Mouse (Mus musculus) hindbrain, embryonic 10.5 days (tissue): ENCODE results near the gene Kcnj13. TPM values are rescaled to one million over a fixed set of nuclear protein-coding genes. Genes with fewer than 3 reads are reported as not detected.

ENCODE experiments used
- DNase-seq: peaks from one replicate; pipeline ENCODE4 v3.0.0-alpha.2; 2017; ENCODE audit warnings: low spot score
- H3K27ac ChIP-seq: fragments of 300-500 bp; sonication (generic); 2 replicates; pipeline ENCODE4 v1.5.1; 2016; ENCODE audit warnings: mild to moderate bottlenecking, moderate library complexity
- H3K27me3 ChIP-seq: fragments of 300-500 bp; sonication (generic); 2 replicates; pipeline ENCODE4 v1.6.1; 2016; ENCODE audit warnings: mild to moderate bottlenecking; ENCODE audit not compliant: poor library complexity, insufficient read depth, severe bottlenecking
- H3K36me3 ChIP-seq: fragments of 300-500 bp; sonication (generic); 2 replicates; pipeline ENCODE4 v1.6.1; 2016; ENCODE audit warnings: mild to moderate bottlenecking, moderate library complexity
- H3K4me1 ChIP-seq: fragments of 300-500 bp; sonication (generic); replicated peaks from 2 replicates; pipeline ENCODE4 v1.6.1; 2016; ENCODE audit warnings: mild to moderate bottlenecking
- H3K4me3 ChIP-seq: fragments of 300-500 bp; sonication (generic); 2 replicates; pipeline ENCODE4 v1.5.1; 2016; ENCODE audit warnings: mild to moderate bottlenecking, moderate library complexity
- H3K9me3 ChIP-seq: fragments of 300-500 bp; sonication (generic); 2 replicates; pipeline ENCODE4 v1.6.1; 2016; ENCODE audit warnings: mild to moderate bottlenecking, moderate library complexity
- WGBS: fragments of 180-500 bp; shearing (Covaris S2); methylation state at CpG from one replicate; pipeline ENCODE4 v1.1.7; 2016; 5-methylcytosine and 5-hydroxymethylcytosine counted together
- polyA plus RNA-seq: library from polyadenylated mRNA; unstranded; fragments of >200 nt; fragmentation: Nextera tagmentation; extraction: Ambion mirVana; gene quantifications from 2 replicates; pipeline ENCODE4 v1.2.1, GENCODE M21; 2016

The Kcnj13 gene
- polyA plus RNA-seq = 1.1 and 5.0 TPM in 2 replicates

DNA sequence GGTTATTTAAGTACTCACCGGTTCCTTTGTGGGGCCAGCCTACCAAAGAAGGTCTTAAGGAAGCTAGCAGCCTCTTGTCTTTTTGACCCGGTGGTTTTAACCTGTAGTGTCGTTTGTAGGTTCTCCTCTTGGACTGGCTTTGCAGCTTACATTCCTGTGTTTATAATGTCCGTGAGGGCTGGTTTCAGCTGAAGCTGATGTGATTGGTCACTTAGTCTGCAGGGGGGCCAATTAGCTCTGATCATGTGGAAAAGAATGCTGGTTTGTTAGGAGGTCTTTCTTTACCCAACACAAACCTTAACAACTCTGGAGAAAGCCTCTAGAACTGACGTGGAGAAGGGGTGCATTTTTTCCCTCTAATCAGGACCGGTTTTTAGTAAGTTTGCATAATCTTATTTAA, at the start of gene Kcnj13:
TSS of gene Kcnj13 (minus strand) at position 136 of the 400 bp plus-strand sequence.
- Histone ChIP-seq H3K9me3 (no peaks in the 10 kb centered on the region), H3K4me1 (no peaks in the 10 kb centered on the region), H3K36me3 (peaks cover 30% of the 10 kb centered on the region), H3K4me3 (no peak within 1 kb of the TSS), H3K27me3 (no peaks in the 10 kb centered on the region), H3K27ac (no peak within 1 kb of the TSS)
- no peak for DNase-seq
- 54% methylated on average over 6 of the region's 6 CpGs for WGBS

- Histone ChIP-seq H3K4me3 (no peak overlapping the region), H3K4me1 (no peaks in the 10 kb centered on the region), H3K9me3 (no peaks in the 10 kb centered on the region), H3K27me3 (no peaks in the 10 kb centered on the region), H3K36me3 (peaks cover 93% of the 10 kb centered on the region), H3K27ac (no peak overlapping the region)
- 89% methylated on average over 6 of the region's 6 CpGs for WGBS
- no peak for DNase-seq
Observed at GRCm38 (mm10) chr1:87436583-87436982, 42.1 kb upstream of the Kcnj13 start.

DNA sequence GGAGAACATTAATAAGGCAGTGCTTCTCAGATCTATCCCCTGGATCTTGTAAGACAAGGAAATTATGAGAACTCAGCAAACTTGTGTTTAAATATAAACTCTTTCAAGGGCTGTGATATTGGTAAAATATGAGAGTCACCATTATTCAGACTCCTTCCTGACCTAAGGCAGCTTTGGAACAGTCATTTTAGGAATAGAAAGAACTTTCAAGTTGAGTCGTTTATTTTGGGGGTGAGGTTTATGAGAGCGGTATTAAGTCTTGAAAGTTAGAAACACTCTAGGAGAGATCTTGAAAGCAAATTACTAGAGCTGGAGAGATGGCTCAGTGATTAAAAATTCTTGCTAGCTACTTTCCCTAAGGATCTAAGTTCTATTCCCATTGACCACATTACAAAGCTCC, 40.6 kb upstream of the Kcnj13 start:
- Histone ChIP-seq H3K4me1 (no peaks in the 10 kb centered on the region), H3K9me3 (no peaks in the 10 kb centered on the region), H3K4me3 (no peak overlapping the region), H3K27ac (no peak overlapping the region), H3K36me3 (peaks cover 93% of the 10 kb centered on the region), H3K27me3 (no peaks in the 10 kb centered on the region)
- WGBS = 94% methylated on average over 2 of the region's 2 CpGs
- DNase-seq = no peak

DNA sequence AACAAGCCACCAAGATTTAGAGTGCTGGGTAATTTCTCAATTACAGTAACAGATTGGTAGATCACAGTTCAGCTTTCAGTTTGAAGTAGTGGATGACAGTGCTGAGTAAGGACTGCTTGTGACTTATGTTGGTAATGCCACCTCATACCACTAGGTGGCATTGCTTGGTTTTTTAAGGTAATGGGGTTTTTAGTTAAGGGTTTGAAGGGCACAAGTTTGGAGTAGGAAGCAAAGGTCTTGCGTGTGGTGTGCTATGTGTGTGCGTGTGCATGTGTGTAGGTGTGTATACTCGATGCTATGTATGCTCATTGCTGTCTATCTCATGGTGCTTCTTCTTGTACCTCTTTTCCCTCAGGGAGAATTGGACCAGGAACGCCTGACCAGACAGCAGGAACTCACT, 24.2 kb upstream of the Kcnj13 start:
- no peaks in the 10 kb centered on the region for H3K4me1 ChIP-seq
- no peak for DNase-seq
- WGBS = 89% methylated on average over 4 of the region's 4 CpGs
- H3K9me3 ChIP-seq = no peaks in the 10 kb centered on the region
- no peaks in the 10 kb centered on the region for H3K27me3 ChIP-seq
- no peak overlapping the region for H3K4me3 ChIP-seq
- peaks cover 73% of the 10 kb centered on the region for H3K36me3 ChIP-seq
- no peak overlapping the region for H3K27ac ChIP-seq

GRCm38 (mm10) chr1:87409380-87409779, 14.9 kb upstream of the Kcnj13 start:
- Histone ChIP-seq H3K36me3 (peaks cover 94% of the 10 kb centered on the region), H3K4me1 (no peaks in the 10 kb centered on the region), H3K27me3 (no peaks in the 10 kb centered on the region), H3K4me3 (no peak overlapping the region), H3K27ac (no peak overlapping the region), H3K9me3 (no peaks in the 10 kb centered on the region)
- DNase-seq = no peak
- 91% methylated on average over 4 of the region's 4 CpGs for WGBS

DNA sequence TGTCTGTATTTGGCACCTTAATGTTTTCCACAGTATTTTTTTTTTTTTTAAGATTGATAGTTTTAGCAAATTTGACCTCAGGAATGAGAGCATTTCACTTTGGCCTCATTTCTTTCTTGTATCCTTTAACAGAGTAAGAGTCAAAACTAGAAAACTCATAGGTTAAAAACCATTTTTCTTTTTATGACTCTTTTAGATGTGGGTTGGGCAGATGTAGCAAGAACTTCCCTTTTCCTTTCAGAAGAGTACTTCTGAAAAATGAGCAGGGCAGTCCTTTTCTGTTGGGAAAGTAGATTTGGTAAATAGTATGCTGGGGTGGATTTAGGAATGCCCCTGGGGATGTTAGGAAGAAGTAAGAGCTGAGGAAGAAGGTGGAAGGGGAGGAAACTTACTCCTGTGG, 11.5 kb upstream of the Kcnj13 start:
- Histone ChIP-seq H3K36me3 (peaks cover 72% of the 10 kb centered on the region), H3K27me3 (no peaks in the 10 kb centered on the region)
- DNase-seq = no peak

GRCm38 (mm10) chr1:87404710-87405109, 10.2 kb upstream of the Kcnj13 start:
- Histone ChIP-seq H3K4me1 (no peaks in the 10 kb centered on the region), H3K36me3 (peaks cover 59% of the 10 kb centered on the region), H3K27me3 (no peaks in the 10 kb centered on the region), H3K9me3 (no peaks in the 10 kb centered on the region), H3K27ac (no peak overlapping the region), H3K4me3 (no peak overlapping the region)
- 92% methylated on average over 1 of the region's 1 CpGs for WGBS
- no peak for DNase-seq

More for the DNA sequence above, 11.5 kb upstream of the Kcnj13 start:
- H3K9me3 ChIP-seq = no peaks in the 10 kb centered on the region
- no peak overlapping the region for H3K27ac ChIP-seq
- no peaks in the 10 kb centered on the region for H3K4me1 ChIP-seq
- H3K4me3 ChIP-seq = no peak overlapping the region

DNA sequence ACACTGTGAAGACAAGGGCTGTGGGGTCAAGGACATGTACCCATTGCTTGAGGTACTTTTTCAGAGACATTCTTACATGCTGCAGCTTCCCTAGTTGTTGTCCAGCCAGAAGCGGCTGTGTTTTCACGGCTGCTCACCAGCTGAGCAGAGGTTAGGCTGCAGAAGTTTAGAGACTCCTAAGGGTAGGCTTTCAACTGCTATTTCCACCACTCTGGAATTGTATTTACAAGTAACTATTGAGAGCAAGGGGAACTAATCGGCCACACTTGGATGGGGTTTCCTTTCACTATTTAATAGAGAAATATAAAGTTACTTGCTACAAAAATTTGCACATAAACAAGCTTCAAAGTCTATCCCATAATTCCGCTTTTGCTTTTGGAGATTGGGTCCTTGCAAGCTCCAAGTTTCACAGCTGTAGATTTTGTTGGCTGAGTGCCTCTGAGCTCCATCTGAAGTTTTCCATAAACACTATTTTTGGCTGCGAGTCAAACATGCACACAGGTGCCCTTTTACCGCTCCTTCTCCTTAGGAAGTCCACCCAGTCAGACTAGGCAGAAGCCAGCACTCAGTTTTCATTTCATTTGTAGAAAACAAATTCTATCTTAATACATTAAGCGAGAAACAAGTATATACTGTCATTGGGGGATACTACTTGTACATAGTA, 2.5 kb upstream of the Kcnj13 start:
- H3K4me1 ChIP-seq = no peaks in the 10 kb centered on the region

GRCm38 (mm10) chr1:87393444-87394195, 909 bp downstream of the Kcnj13 start:
- DNase-seq = no peak
- Histone ChIP-seq H3K36me3 (peaks cover 38% of the 10 kb centered on the region), H3K27me3 (no peaks in the 10 kb centered on the region), H3K4me1 (no peaks in the 10 kb centered on the region), H3K4me3 (no peak overlapping the region), H3K9me3 (no peaks in the 10 kb centered on the region), H3K27ac (no peak overlapping the region)
- 89% methylated on average over 3 of the region's 3 CpGs for WGBS

More for the DNA sequence above, 2.5 kb upstream of the Kcnj13 start:
- Histone ChIP-seq H3K27ac (no peak overlapping the region), H3K27me3 (no peaks in the 10 kb centered on the region), H3K36me3 (peaks cover 6% of the 10 kb centered on the region), H3K4me3 (no peak overlapping the region), H3K9me3 (no peaks in the 10 kb centered on the region)
- DNase-seq = no peak
- 96% methylated on average over 7 of the region's 7 CpGs for WGBS

DNA sequence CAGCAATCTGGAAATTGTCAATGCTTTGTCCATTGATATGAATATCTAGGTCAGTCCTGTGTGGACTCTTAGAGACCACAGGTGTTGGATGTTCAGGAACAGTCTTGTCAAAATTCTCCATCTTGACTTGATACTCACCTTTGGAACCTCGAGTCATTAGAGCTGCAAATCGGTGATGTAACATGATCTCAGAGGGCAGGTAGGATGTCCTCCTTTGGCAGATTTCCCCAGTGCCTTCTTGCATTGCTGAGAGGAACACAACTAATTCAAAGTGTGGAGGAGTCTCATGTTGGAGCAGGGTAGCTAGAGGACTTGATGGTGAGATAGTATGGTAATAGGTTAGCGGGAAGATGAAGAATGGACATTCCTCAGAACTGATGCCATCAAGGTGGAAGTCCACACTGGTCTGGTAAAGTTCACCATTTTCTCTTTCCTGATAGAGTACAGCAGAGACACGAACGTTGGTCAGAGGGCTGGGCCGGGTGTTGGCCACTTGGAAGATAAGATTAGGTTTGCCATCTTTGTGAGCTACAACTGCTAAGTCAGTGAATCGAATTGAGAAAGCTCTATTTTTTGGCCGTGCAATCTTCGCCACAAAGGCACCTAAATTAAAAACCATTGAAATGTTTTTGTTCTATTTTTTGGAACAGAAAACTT, 8.0 kb downstream of the Kcnj13 start:
- no peak for DNase-seq
- H3K27ac ChIP-seq = no peak overlapping the region
- 93% methylated on average over 9 of the region's 9 CpGs for WGBS
- H3K4me3 ChIP-seq = no peak overlapping the region
- no peaks in the 10 kb centered on the region for H3K9me3 ChIP-seq
- H3K4me1 ChIP-seq = no peaks in the 10 kb centered on the region
- H3K36me3 ChIP-seq = peaks cover 47% of the 10 kb centered on the region
- H3K27me3 ChIP-seq = no peaks in the 10 kb centered on the region

DNA sequence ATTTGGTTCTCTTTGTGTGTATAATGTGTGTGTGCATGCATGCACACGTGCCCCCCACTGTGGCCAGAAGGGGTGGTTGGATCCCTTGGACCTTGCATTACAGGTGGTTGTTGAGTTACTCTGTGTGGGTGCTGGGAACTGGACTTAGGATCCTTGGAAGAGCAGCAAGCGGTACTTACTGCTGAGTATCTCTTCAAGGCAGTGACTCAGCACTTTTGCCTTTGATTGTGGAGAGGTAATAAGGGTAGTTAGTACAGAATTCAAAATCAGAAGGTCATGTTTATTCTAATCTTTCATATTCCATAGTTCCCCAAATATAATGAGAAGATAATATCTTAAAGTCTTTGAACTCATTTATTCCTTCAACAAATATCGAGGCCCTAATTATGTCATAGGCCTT, 13.4 kb downstream of the Kcnj13 start:
- no peaks in the 10 kb centered on the region for H3K9me3 ChIP-seq
- WGBS = 97% methylated on average over 3 of the region's 3 CpGs

GRCm38 (mm10) chr1:87379919-87380318, 14.6 kb downstream of the Kcnj13 start:
- Histone ChIP-seq H3K27me3 (no peaks in the 10 kb centered on the region), H3K36me3 (peaks cover 46% of the 10 kb centered on the region), H3K27ac (no peak overlapping the region), H3K4me3 (no peak overlapping the region), H3K4me1 (no peaks in the 10 kb centered on the region), H3K9me3 (no peaks in the 10 kb centered on the region)
- 83% methylated on average over 1 of the region's 1 CpGs for WGBS
- no peak for DNase-seq

More for the DNA sequence above, 13.4 kb downstream of the Kcnj13 start:
- no peaks in the 10 kb centered on the region for H3K27me3 ChIP-seq
- no peak for DNase-seq
- H3K36me3 ChIP-seq = peaks cover 36% of the 10 kb centered on the region
- H3K4me3 ChIP-seq = no peak overlapping the region
- no peak overlapping the region for H3K27ac ChIP-seq
- no peaks in the 10 kb centered on the region for H3K4me1 ChIP-seq

DNA sequence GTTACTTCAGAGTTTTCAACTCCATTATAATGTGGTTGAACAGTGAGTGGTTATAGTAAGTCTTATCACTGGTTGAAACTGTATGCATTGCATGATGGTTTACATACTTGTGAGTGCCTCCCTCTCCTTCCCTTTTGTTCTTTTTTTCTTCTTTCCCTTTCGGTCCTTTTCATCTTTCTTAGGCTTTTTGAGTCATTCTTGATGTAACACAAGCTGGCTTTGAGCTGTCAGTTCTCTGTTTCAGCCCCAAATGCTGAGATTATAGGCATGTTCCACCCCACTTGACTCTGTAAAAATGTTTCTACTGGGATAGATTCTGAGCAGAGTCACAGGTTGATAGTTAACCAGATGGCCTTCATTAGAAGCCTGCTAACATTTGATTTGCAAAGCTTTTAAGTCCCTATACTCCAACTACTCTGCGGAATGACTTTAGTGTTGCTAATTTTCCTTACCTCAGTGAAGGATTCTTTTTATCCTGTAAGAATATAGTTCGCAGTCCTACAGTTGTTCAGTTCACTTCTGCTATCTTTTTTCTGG, 16.4 kb downstream of the Kcnj13 start:
- Histone ChIP-seq H3K9me3 (no peaks in the 10 kb centered on the region), H3K36me3 (peaks cover 62% of the 10 kb centered on the region), H3K4me3 (no peak overlapping the region), H3K4me1 (no peaks in the 10 kb centered on the region), H3K27me3 (no peaks in the 10 kb centered on the region), H3K27ac (no peak overlapping the region)
- 86% methylated on average over 3 of the region's 3 CpGs for WGBS
- DNase-seq = no peak
